Mouse (Mus musculus) olfactory bulb, adult 2 months (tissue): ENCODE results near the gene Gm43738.

ENCODE experiments used
- CTCF ChIP-seq: fragments of 200-500 bp; IDR thresholded peaks from 2 replicates; pipeline ENCODE4 v1.5.1; 2012; ENCODE audit warnings: low read depth, mild to moderate bottlenecking, low read length, moderate library complexity; ENCODE audit not compliant: insufficient read depth
- POLR2A ChIP-seq: fragments of 200-500 bp; IDR thresholded peaks from 2 replicates; pipeline ENCODE4 v1.6.1; 2012; ENCODE audit warnings: mild to moderate bottlenecking, low read depth, low read length, moderate library complexity; ENCODE audit not compliant: insufficient read depth

- TF ChIP-seq CTCF (no peak), POLR2A (no peak)
These were observed 14.6 kb upstream of the Gm43738 start for GRCm38 (mm10) chr3:89115522-89115921.
